Mouse (Mus musculus) heart, postnatal 36 days (tissue): ENCODE data around the gene Olig1. TPM values are rescaled to one million over a fixed set of nuclear protein-coding genes. Genes with fewer than 3 reads are reported as not detected.
"Not testable (repeated sequence)": the region's sequence is repeated elsewhere in the genome, so short reads cannot be mapped to it uniquely, and the experiment has no call there.

ENCODE experiments used
- DNase-seq, 2 experiments: peaks; one replicate each; pipeline ENCODE4 v3.0.0; 2021 to 2022
- intact Hi-C: fragments of 180-260 bp; cut with DNase I; formaldehyde crosslinking; loops from one replicate; pipeline ENCODE4 v1.15.1; 2025
- total RNA-seq, 2 experiments: library from RNA; stranded (reverse); gene quantifications; 2 replicates each; pipeline ENCODE4 v1.2.3; 2021

The Olig1 gene
- total RNA-seq, 2 experiments from 2014 or later, result not detected

- intact Hi-C loops, result no loop called here
- DNase-seq, result no peak
These were observed 30.5 kb upstream of the Olig1 start for GRCm38 (mm10) chr16:91239024-91239423.

GRCm38 (mm10) chr16:91246292-91246691 lies 23.3 kb upstream of the Olig1 start:
- no peak for DNase-seq
- intact Hi-C loops, result no loop called here

- DNase-seq, intact Hi-C loops: not testable (repeated sequence)
These were observed 14.0 kb upstream of the Olig1 start for GRCm38 (mm10) chr16:91255419-91256164.

DNA sequence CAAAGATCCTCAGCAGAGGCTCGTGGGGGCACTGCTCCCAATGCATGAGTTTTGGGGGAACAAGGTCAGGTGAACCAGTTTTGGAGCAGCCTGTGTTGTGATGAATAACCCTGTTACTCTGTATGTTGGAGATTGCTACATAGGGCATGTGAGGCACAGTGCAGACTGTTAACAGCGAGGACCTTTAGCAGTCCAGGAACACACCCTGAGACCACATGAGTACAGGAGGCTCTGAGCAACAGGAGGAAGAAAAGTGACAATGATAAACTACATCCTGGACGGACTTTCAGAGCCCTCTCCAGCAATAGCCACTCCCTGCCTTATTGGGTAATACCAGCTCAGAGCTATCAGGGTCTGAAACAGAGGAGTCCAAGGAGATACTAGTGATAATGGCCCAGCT lies 10.6 kb upstream of the Olig1 start:
- no peak for DNase-seq
- intact Hi-C loops, result no loop called here

DNA sequence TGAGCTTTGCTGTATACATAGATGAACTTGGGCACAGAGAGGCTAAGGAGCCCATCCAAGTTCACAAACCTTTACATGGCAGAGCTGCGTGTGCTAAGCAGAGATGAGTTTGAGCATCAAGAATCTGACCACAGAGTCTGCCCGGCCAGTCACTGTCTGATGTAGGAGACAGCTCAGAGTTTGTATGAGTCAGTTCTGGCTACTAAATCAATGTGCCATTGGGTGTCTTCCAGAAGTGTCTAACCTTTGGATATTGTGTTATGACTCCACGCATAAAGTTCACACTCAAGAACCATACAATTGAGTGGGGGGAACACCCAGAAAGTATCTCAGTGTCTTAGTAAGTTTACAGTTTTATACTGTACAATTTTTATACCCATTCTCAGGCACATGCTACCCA lies 8.7 kb upstream of the Olig1 start:
- intact Hi-C loops, result no loop called here
- no peak for DNase-seq

DNA sequence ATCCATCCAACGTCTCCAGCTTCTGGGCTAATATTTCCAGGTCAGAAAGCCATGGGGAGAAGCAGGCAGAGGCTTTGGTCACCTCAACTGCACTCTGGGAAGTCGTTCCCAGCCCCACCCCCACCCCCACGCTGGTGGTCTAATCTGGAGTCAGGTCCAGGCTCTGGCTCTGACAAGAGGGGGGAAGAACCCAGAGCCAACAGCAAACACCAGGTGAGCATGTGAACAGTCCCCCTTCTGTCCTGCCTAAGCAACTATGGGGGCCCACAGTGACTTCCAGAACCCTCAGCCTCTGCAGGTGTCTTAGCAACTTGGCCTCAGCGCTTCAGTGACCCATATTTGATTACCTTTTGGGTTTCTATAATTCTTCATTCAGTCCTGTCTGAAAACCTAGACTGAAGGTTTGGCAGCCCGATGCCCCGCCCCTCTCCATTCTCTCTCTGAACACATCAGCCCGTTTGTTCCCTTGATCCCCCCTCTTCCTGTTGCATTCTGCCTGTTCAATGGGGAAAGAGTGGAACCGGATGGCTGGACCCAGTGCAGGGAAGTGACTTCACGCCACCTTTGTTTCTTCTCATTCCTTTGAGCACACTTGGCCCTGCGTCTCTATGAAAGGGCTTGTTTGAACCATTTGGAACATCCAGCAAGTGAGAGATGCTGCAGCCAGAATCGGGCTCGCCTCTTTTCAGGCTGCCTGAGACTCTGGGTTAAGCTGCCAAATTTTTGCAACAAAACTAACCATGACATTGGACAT lies 6.9 kb upstream of the Olig1 start:
- intact Hi-C loops, result no loop called here
- no peak for DNase-seq

GRCm38 (mm10) chr16:91265972-91266371 lies 3.6 kb upstream of the Olig1 start:
- no peak for DNase-seq
- intact Hi-C loops, result no loop called here

DNA sequence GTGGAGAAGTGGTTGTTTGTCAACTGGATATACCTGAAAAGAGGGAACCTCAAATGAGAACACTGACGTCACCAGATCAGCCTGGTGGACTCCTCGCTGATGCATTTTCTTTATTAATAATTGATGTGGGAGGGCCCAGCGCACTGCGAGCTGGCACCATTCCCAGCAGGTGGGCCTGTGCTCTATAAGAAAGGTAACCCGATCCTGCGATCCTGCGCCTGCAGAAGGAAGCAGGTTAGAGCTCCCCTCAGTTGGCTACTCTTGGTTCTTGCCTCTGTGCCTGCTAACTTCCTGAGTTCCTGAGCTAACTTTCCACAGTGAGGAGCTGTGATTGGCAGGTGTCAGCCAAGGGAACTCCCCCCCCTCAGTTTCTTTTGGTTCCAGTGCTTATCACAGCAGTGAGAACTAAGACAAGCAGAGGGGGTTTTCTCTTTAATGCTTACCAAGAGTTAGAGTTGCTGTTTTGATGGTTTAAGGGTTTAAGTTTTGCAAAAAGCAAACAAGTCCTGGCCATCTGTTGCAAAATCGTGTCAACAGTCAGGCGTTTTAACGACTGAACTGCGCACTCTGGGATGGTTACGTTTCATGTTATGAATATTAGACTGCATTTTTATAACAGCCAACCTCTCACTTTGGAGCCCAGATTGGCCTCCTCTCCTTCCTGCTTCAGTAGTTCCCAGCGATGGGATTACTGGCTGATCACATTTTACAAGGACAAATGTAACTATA lies 684 bp upstream of the Olig1 start:
- intact Hi-C loops, result no loop called here
- no peak for DNase-seq

DNA sequence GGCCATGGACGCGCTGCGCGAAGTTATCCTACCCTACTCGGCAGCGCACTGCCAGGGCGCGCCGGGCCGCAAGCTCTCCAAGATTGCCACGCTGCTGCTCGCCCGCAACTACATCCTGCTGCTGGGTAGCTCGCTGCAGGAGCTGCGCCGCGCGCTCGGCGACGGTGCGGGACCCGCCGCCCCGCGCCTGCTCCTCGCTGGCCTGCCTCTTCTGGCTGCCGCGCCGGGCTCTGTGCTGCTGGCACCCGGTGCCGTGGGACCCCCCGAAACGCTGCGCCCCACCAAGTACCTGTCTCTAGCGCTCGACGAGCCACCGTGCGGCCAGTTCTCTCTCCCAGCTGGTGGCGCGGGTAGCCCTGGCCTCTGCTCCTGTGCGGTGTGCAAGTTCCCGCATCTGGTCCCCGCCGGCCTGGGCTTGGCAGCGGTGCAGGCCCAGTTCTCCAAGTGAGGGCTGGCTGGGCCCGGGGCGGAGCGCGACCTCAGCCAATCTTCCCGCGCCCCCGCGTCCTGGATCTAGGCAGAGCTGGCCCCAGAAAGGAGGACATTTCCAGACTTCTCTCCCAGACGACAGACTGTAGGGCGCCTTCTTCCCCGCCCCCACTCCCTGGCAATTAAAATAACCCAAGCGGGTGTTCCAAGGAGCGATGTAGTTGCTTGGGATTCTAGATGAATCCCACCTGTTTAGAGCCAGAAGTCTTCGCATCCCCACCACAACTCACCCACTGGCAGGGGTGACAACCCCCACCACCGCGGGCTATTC lies 820 bp downstream of the Olig1 start:
- DNase-seq, result no peak
- intact Hi-C loops, result no loop called here

DNA sequence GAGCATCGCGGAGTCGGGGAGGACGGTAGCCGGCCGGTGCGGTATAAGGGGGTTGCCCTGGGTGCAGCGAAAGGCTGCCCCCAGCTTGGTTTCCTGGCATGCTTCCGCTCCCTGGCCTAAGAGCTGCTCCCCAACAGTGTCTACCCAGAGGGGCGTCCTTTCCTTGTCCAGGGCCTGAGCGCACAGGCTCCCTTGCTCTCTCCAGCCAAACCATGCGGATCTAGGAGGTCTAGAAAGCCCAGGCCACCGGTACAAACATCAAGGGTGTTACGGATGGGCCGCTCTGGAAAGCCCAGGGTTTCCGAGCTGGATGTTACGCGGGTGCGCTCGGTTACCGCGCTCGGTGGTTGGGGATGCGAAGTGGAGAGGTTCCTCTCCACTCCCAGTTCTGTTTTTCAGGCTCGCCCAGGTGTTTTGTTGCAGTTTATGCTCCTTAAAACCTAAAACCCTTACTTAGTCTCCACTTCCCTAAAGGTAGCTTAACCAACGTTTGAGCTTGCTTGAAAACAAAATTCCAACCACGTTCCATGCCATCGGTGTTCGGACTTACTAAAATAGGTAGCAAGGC lies 1.5 kb downstream of the Olig1 start:
- intact Hi-C loops, result no loop called here
- DNase-seq, result no peak

GRCm38 (mm10) chr16:91271634-91272033 lies 2.1 kb downstream of the Olig1 start:
- DNase-seq, result no peak
- intact Hi-C loops, result no loop called here

GRCm38 (mm10) chr16:91280516-91280915 lies 10.9 kb downstream of the Olig1 start:
- intact Hi-C loops, result no loop called here
- no peak for DNase-seq

DNA sequence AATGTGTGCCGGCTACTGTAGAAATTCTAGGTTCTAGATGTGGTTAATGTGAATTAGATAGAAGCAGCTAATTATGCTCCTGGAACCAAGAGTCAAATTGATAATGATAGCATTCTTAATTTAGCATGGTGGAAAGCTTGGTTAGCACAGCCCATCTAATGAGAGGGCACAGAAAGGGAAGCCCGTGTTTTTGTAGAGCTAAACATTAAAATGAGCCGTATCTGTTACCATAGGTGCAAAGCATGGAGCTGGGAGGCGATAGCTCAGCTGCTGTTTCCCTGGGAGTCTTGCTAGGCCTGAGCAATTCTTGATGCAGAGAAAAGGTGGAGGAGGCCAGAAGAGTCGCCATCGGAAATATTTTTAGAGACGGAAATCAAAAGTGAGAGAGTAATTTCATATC lies 22.5 kb downstream of the Olig1 start:
- DNase-seq, result no peak
- intact Hi-C loops, result no loop called here

DNA sequence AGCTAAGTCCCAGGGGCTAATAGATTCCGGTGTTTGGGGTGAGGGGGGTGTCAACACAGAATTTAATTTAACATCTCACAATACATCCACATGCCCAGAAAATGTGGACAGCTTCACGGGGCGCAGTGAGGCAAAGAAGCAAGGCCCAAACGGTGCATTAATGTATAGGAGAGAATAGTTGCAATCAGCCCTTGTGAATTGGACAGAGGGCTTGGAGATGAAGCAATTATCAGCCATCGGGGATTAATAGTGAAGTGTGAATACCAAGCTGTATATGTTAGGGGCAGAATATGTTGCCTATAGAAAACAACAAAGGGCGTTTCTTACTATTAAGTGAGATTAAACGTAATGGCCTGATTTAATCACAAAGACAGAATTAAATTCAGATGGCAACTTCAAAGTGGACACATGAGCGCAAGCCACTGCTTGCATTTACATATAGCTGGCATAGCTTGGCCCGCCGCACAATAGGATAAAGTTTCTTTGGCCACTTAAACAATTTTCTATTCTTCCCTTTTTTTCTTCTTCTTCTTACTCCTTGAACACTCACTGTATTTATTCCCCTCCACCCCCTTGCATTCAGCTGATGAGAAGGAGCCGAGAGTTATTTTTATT lies 23.3 kb downstream of the Olig1 start:
- DNase-seq, result no peak
- intact Hi-C loops, result no loop called here

DNA sequence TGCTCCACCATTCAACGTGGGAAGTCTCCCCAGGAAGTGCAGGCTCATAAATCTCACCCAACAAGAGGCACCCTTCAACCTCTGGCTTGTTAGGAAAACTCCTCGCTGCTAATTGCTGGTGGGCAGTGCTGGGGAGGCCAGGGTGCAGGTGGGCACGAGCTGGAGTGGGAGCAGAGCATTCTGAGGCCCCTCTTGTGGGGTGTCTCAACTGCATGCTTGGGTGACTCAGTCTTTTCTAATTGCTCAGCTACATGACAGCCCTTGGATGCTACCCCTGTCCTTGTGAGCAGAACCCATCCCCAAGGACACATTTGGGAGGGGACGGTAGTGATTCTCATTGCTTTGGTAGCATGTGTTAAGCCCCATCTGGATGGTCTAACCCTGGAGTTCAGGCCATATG lies 28.2 kb downstream of the Olig1 start:
- DNase-seq, result no peak
- intact Hi-C loops, result no loop called here

DNA sequence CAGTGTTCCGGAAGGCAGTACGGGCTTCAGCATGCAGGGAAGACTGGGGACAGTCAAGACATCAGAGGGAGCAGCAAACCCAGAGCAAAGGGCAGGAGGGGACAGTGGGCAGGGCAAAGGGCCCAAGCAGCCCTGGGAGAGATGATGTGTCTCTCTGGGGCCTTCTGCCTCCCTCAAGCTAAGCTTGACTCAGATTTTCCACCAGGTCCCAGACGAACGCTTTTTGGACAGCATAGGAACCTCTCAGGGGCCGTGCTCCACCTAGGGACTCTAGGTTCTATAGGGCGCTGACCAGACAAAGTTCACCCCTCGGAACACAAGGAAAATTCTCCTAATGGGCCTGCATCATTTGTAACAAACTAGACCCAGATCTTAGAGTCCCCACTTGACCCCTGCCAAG lies 29.8 kb downstream of the Olig1 start:
- no peak for DNase-seq
- intact Hi-C loops, result no loop called here

GRCm38 (mm10) chr16:91300641-91301441 lies 31.3 kb downstream of the Olig1 start:
- no peak for DNase-seq
- intact Hi-C loops, result no loop called here

DNA sequence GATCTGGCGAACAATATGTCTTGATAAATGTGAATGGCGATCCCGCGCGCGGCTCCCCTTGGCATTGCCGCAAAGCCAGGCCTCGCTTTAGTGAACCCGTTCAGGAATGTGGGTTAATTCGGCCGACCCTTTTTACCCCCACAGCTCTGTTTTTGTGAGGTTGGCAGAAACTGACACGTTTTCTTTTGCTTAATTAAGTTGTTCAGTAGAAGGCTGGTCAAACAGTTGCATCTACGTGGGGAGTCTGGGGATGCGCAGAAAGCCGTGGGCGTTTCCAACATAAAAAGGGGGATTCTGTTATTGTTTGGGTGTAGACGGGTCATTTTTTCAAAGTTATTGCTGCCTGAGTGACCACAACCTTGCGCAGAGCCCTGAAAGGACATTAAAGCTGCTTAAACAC lies 31.9 kb downstream of the Olig1 start:
- intact Hi-C loops, result no loop called here

More for the DNA sequence above, 31.9 kb downstream of the Olig1 start:
- DNase-seq, result no peak
